Mouse (Mus musculus): ENCODE results near the gene Lmx1b. TPM values are rescaled to one million over a fixed set of nuclear protein-coding genes. Genes with fewer than 3 reads are reported as not detected.

The Lmx1b gene
- total RNA-seq, 2 experiments from 2014 or later, result 0.07 to 0.18 TPM

GRCm38 (mm10) chr2:33643721-33644713, 3.7 kb upstream of the Lmx1b start:
- DNase-seq, result no peak

GRCm38 (mm10) chr2:33642650-33643458, 2.5 kb upstream of the Lmx1b start:
- peak; percentile 55 to 61 for DNase-seq

GRCm38 (mm10) chr2:33641859-33642571, 1.7 kb upstream of the Lmx1b start:
- DNase-seq, result no peak

GRCm38 (mm10) chr2:33640978-33641858, 907 bp upstream of the Lmx1b start:
- DNase-seq, result no peak

GRCm38 (mm10) chr2:33639301-33640170, 775 bp downstream of the Lmx1b start:
- DNase-seq, result no peak

GRCm38 (mm10) chr2:33638141-33638733, 2.1 kb downstream of the Lmx1b start:
- no peak for DNase-seq

GRCm38 (mm10) chr2:33637288-33637687, 3.0 kb downstream of the Lmx1b start:
- DNase-seq, result no peak

- DNase-seq, result peak in 1 of 2 experiments; percentile 14
These were observed 3.6 kb downstream of the Lmx1b start for GRCm38 (mm10) chr2:33636628-33637188.

- no peak for DNase-seq
These were observed 4.2 kb downstream of the Lmx1b start for GRCm38 (mm10) chr2:33636117-33636521.

- no peak for DNase-seq
These were observed 4.8 kb downstream of the Lmx1b start for GRCm38 (mm10) chr2:33635323-33636116.

- DNase-seq, result no peak
These were observed 5.7 kb downstream of the Lmx1b start for GRCm38 (mm10) chr2:33634481-33635090.

- DNase-seq, result no peak
These were observed 6.4 kb downstream of the Lmx1b start for GRCm38 (mm10) chr2:33633955-33634354.

GRCm38 (mm10) chr2:33633237-33633636, 7.1 kb downstream of the Lmx1b start:
- DNase-seq, result no peak

GRCm38 (mm10) chr2:33632551-33633059, 7.7 kb downstream of the Lmx1b start:
- DNase-seq, result no peak

GRCm38 (mm10) chr2:33631708-33632343, 8.5 kb downstream of the Lmx1b start:
- no peak for DNase-seq

GRCm38 (mm10) chr2:33631022-33631707, 9.1 kb downstream of the Lmx1b start:
- no peak for DNase-seq

Data from layer of hippocampus, postnatal 36 days (tissue).